Mouse (Mus musculus) layer of hippocampus, adult 8-10 months (tissue): ENCODE measurements around the gene Bpifb2. TPM values are rescaled to one million over a fixed set of nuclear protein-coding genes. Genes with fewer than 3 reads are reported as not detected.

ENCODE experiments used
- DNase-seq, 2 experiments: peaks; one replicate each; pipeline ENCODE4 v3.0.0; 2022; ENCODE audit warnings: low spot score in 2 of 2
- total RNA-seq, 4 experiments: library from RNA; stranded (reverse); gene quantifications; 2 replicates each; pipeline ENCODE4 v1.2.4; 2022

Gene Bpifb2
- total RNA-seq, 4 experiments from 2014 or later, result not detected

GRCm38 (mm10) chr2:153929871-153930413, 55.1 kb downstream of the Bpifb2 start:
- peak in 1 of 2 experiments; percentile 24 for DNase-seq

DNA sequence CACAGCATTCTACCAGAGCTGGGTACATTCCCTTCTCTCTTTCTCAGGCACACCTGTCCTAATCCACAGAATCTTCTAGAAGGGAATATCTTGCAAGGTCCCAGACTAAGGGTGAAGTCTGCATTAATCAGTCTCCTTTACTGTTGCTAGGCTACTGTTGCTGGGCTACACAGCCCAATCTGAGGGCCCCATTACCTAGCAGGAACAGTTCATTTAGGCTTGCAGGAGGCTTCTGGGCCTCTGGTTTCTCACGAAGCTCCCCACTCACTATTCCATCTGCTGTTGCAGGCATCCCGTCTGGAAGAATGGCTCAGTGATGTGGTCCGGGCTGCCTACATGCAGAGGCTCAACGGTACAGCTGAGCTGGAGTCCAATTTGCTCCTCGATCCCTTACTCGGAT, 56.3 kb downstream of the Bpifb2 start:
- peak in 1 of 2 experiments; percentile 19 for DNase-seq

- DNase-seq, result no peak
These were observed 58.5 kb downstream of the Bpifb2 start for GRCm38 (mm10) chr2:153933311-153933710.

GRCm38 (mm10) chr2:153935348-153935747, 60.5 kb downstream of the Bpifb2 start:
- no peak for DNase-seq

DNA sequence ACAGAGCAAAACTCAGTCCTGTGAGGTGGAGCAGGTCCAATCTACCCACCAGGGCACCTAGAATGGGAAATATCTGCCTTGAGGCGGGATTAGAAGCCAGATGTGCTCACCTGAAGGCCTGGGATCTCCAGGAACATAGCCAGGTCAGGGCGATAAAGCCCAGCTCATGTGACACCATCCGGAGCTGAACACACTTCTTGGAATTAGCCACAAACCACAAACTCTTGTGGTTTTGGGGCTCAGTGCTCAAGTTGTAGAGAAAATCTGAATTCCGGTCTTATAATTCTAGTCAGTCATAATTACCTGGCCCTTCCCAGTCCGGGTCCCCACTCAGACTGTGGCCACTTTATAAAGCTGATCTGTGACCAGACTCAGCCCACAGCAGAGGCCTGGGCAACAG, 63.0 kb downstream of the Bpifb2 start, which contains the start of gene Bpifb4:
Gene Bpifb4 (plus strand): TSS at position 370 of the 400 bp plus-strand sequence.
- DNase-seq, result no peak

- peak in 1 of 2 experiments; percentile 67 for DNase-seq
These were observed 68.7 kb downstream of the Bpifb2 start for GRCm38 (mm10) chr2:153943537-153943936.

- DNase-seq, result no peak
These were observed 69.7 kb downstream of the Bpifb2 start for GRCm38 (mm10) chr2:153944567-153944966.

Other genes with a start within 250 kb of the Bpifb2 start
- gene Commd7, start 242.3 kb upstream of the Bpifb2 start, total RNA-seq, result 10 to 100 TPM; 26.1 to 35.8 (median 29.9) TPM
- 1 to 10 TPM in 3 of 4 experiments, under 1 TPM in 1; 0.41 to 2.6 (median 2.0) TPM for gene Dnmt3b, start 225.6 kb upstream of the Bpifb2 start, total RNA-seq
- gene Dnmt3c, start 178.4 kb upstream of the Bpifb2 start, total RNA-seq, result under 1 TPM in 2 of 4 experiments, not detected in 2; 0.18 to 0.20 TPM
- 10 to 100 TPM; 71.8 to 84.9 (median 76.6) TPM for gene Mapre1, start 133.8 kb upstream of the Bpifb2 start, total RNA-seq
- gene Efcab8, start 95.1 kb upstream of the Bpifb2 start, total RNA-seq, result under 1 TPM; 0.14 to 0.61 (median 0.37) TPM
- gene Sun5, start 4.0 kb upstream of the Bpifb2 start, total RNA-seq, result not detected
- not detected for gene Bpifb6, start 25.3 kb downstream of the Bpifb2 start, total RNA-seq
- not detected for gene Bpifb3, start 43.2 kb downstream of the Bpifb2 start, total RNA-seq
- not detected for gene Bpifb4, start 63.2 kb downstream of the Bpifb2 start, total RNA-seq
- not detected for gene Bpifa6, start 99.9 kb downstream of the Bpifb2 start, total RNA-seq
- gene Bpifa2, start 133.2 kb downstream of the Bpifb2 start, total RNA-seq, result not detected